Mouse (Mus musculus): ENCODE measurements at regions not wholly inside any gene's neighbourhood (a gene's known extent, or its start where the extent isn't known, plus 50 kb on each side); places are given as distances from the start of the nearest gene placed in this dataset.
A peak's percentile ranks its signal among the peaks of the same experiment; 100 is the strongest.

GRCm38 (mm10) chr16:87225085-87225484, 128.9 kb upstream of the N6amt1 start:
- DNase-seq = no peak

DNA sequence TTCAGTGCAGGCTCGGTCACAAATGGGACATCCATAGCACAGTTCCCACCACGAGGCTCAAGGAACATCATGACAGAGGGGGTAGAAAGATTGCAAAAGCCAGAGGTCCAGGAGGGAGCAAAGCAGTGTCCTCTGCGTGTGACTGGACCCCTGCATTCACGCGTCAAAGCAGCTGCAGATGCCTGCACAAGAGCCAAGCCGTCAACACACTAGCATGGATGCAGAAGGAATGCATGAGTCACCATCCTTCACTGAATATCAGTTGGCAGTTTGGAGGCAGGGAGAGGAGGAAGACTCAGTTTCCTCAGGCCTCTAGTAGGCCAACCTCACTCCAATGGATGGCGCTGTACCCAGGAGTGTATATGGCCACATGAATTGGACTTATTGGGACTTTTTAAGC, 130.0 kb upstream of the N6amt1 start:
- DNase-seq = no peak

DNA sequence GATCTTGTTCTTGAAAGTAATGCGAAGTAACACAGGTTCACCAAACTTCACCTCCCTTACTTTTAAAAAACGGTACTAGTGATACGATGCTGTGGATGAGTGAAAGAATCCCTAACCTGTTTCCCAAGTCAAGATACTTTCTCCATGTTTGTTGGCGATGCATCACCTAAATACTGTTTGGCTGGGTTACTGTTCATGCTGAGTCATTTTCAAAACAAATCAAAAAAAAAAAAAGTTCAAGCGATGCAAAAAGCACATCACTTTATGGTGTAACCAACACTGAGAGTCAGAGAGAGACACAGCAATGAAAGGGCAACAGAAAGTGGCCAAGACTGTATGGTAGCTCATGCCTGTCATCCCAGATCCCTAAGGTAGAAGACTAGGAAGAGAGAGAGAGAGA, 133.4 kb upstream of the N6amt1 start:
- DNase-seq = no peak

DNA sequence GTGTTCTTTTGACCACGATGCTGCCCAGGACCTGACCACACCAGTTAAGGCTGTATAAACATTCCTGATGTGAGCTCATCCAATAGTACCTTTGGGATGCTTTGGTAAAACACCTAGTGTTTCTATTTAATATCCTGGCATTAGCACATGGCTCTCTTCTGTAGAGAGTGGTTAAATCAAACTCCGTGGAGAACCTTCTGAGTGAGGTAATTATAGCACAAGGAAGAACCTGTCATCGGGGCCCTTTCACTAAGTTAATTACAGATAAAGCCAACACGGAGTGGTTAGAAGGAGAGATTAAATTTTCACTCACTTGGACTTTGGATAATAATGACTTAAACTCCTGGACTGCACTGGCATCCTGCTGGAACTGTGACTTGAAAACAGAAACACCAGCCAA, 133.8 kb upstream of the N6amt1 start:
- DNase-seq = no peak

- DNase-seq = no peak
These were observed 146.1 kb upstream of the N6amt1 start for GRCm38 (mm10) chr16:87207875-87208274.

DNA sequence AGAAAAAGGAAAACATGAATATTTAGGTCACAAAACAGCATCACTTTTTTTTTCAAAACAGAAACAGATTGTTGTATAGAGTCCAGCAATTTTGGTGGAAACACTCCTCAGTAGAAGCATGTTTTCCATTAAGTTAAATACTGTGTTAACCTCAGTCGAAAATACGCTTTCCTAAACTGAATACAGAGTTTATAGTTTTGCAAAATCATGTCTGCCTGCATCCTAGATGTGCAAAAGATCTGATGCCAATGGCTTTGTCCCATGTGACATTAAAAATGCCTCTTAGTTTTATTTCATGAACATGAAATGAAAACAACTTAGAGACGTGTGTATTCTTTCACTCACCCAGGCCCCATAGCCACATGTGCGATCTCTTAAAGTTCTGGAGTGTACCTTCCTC, 163.5 kb upstream of the N6amt1 start:
- DNase-seq = no peak

DNA sequence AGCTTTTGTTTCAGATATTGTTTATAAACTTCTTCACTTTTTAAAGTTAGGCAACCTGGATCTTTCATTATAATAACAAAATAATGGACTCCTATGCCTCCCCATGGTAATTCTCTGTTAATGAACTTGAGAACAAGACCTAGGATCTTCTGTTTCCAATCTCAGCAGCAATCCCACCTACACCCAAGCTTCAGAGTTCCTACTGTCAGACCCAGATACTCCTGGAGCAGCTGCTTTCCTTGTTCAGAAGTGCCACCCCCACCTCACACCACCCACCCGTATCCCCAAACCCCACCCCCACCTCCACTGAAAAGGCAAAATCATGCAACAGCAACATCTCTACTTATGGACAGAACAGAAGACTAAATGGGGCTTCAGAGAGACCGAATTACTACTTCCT, 165.2 kb upstream of the N6amt1 start:
- no peak for DNase-seq

DNA sequence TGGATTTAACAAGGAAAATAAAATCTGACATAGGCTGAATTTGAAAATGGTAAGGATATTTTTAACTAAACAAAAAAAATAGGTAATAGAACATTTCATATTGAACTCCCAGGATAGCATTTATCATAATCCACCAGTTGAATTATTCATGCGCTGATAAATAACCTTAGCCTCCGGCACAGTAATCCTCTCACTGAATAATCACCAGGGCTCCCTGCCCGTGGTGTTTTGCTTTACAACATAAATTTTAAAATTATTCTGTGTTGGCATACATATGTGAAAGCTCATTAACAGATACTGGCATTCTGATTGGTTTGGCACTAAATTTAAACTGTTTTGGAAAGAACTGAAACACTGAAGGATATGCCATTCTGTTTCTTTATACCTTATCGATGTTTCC, 181.6 kb upstream of the N6amt1 start:
- DNase-seq = no peak

DNA sequence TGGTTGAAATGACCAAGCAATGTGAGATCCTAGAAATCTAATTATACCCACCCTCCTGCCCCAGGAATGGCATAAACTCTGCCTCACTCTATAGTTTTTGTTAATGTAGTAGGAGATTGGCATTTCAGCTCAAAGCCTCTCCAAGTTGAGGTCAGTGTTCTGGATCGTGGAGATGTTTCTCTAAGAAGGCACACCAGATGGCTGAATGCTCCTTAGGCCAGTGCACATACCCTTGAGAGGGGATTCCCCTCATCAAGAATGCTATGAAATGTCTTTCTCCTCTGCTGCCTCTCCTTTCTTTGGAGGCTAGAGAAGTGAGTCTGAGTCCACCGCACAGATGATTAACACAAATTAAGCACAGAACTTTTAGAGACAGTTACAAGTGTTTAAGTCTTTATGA, 214.7 kb upstream of the N6amt1 start:
- DNase-seq = no peak

DNA sequence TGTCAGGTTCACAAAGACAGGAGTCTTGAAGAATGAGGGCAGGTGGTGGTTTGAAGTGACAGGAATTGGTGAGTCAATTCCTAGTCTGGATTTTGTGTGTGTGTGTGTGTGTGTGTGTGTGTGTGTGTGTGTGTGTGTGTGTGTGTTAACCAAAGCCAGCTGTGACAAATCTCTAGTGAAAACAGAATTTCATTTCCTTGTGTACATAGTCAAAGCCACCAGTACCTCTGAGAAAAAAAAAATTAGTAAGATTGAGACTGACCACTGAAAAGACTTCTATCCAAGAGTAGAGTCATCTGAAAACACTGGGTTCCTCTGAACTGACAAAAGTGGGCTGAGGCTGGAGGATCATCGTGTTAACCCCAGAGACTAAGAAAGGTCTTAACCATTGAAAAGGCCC, 217.5 kb upstream of the N6amt1 start:
- no peak for DNase-seq

GRCm38 (mm10) chr16:87134452-87134851, 219.5 kb upstream of the N6amt1 start:
- DNase-seq = no peak

- DNase-seq = no peak
These were observed 220.1 kb upstream of the N6amt1 start for GRCm38 (mm10) chr16:87133874-87134273.

DNA sequence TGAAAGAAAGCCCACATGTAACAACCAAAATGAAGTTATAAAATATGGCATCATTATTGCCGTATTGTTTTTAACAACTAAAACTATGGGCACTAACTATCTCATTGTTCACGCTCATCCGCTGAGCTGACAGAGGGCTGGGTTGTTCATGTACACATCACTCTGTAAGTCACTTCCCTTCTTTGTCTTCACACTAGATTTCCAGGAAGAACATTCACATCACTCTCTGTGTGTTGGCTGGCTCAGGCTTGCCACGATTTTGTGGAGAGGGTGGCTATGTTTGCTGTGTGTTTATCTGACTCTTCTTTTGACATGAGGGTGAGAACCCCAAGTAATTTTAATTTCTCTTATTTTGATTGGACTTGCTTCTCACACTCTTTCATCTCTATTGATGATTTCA, 221.9 kb upstream of the N6amt1 start:
- no peak for DNase-seq

DNA sequence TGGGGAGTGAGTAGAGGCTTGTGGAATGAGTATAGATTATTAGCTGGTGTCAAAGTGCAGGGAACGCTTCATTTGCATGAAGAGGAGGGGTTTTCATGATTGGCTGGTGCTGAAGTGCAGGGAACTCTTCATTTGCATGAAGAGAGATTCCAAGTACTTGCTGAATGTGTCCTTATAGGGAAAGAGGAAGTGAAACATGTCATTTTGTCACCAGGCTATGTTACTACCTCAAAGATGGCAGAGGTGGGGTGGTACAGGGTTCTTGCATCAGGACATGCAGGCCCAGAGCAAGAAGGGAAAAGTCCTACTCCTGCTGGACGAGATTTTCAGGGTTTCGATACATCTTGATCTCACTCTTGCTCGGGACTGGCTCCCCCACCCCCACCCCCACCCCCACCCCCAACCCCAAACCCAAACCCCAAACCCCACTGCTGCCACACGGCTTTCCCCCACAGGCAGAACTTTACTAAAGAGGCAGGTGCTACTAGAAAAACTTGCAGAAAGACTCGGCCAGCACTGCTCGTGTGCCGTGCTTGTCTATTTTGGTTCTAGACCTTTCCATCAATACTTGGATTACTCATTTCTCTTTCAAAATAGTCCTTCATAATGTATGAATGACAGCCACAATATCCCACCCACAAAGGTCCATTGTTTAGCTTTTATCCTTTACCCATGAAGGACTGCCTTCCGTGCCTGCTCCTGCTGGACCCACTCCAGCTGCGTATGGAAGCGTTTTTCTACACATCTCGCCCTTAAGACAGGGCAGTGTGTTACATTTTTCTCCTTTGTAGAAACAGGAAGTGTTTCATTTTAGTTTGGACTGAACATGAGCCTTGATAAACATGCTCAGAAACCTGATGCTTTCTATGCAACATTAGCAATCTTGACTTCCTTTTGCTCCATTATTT, 223.0 kb upstream of the N6amt1 start:
- no peak for DNase-seq

DNA sequence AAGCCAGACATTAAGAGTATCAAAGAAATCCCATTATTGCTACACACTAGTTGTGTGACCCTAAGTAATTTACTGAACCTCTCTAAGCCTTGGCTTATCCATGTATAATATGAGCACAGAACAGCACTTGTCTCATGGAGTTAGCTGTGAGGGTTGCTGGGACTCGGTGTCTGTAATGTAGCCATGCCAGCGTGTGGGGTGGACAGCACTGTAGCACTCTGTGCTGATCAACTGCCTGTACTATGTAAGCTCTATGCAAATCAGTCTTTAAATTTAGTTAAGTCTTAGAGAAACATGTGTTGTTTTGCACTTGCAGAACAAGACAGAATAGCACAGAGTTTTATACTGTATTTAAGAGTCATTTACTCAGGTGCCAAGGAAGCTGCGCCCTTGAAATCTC, 225.0 kb upstream of the N6amt1 start:
- DNase-seq = no peak

DNA sequence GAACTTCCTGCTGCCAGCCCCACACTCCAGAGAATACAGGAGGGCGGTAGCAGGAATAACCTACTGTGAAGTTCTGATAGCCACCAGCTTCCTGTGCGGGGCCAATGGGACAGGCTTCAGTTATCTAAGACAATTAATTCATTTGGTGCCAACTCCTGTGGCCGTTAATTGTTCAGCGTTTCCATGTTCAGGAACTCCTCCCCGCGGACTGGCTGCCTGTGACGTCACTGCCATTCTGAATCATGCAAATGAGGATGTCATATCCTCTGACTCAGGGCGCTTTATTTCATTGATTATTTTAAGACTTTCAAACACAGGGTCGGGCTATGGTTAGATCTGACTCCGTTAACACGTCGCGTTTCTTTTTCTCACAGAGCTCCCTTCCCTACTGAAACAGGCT, 225.8 kb upstream of the N6amt1 start:
- DNase-seq = peak; percentile 9 to 20

GRCm38 (mm10) chr16:87124519-87124918, 229.5 kb upstream of the N6amt1 start:
- DNase-seq = no peak

GRCm38 (mm10) chr16:87103599-87103998, 250.4 kb upstream of the N6amt1 start:
- no peak for DNase-seq

- DNase-seq = no peak
These were observed 251.9 kb upstream of the N6amt1 start for GRCm38 (mm10) chr16:87102057-87102456.

DNA sequence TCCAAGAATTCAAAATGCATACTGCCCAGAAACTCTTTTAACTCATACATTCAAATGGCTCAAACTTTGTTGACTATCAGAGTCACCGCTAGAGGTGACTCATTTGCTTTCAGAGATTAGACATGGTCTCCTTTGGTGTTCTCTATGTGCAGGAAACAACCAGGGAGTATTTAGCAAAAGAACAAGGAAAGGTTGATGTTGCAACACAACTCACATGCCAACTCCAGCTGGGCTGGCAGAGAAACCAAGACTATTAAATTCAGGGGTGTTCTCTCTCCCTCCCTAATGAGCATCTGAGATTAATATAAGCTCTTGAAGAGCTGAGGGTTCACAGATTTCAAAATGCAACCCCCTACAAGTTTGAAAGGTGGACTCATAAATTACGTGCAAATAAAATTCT, 262.0 kb upstream of the N6amt1 start:
- DNase-seq = no peak

DNA sequence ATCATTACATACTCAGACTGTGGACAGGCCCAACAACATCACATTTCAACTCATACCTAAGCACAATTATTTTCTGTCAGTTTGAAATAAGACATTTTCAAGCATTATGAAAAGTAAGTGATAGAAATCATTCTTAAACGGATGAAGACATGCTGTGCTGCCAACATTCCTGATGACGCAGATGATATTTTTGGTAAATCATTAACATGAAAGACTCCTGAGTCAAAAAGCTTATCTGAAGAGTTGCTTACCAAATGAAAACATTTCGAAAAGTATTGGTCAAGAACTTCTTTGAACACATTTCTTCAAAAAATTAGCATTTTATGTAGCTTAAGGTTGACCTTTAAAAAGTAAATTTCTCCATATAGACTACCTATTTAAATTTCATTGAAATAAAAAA, 264.7 kb upstream of the N6amt1 start:
- no peak for DNase-seq

DNA sequence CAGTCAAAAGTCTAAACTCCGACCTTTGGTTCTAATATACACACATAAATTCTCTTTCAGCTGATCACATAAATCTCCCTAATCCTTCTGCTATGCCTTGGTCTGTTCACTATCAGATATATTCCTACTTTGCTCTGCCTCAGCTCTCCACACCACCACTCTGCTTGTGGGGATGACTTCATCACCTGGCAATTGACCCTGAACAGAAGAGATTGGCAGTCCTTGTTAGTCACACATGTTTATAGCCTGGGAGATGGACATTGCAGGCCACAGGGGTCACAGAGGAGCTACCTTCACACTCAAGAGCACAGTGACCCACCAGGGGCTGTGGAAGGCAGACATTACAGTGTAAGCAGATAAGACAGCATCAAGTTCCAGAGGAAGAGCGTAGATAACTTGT, 270.5 kb upstream of the N6amt1 start:
- no peak for DNase-seq

GRCm38 (mm10) chr16:87077385-87077784, 276.6 kb upstream of the N6amt1 start:
- no peak for DNase-seq

DNA sequence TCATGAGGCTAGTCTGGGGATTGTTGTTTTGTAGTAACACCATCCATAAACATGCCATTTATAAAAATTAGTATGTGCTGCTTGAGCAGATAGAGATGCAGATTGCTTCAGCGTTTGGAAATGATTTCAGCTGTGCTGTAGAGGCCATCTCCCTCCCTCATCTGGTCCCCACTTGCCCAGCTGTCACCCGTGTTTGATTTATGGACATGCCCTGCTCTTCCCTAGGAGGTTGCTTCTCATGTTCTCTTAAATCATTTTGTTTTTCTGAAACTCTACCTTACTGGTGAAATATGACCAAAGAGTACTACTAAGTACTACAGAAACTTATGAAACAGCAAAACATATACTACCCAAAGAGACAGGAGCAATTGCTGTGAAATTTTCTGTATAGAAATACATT, 284.7 kb upstream of the N6amt1 start:
- no peak for DNase-seq

DNA sequence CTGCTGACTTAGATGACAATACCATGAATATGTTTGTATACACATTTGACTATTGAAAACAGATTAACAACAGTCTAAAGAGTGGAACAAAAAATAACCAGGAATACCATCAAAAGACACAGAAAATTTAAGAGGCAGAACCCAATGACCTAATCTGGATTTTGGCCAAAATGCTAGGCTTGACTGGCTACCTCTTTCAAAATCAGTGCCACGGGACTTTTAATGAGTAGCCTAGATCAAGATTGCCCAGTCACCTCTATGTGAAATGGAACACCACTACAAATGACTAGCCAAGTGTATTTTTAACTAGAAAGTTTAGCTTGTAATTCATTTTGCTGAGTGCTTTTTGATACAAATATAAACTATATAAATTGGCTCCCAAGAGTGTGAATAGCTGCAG, 286.0 kb upstream of the N6amt1 start:
- peak; percentile 7 to 27 for DNase-seq

Measured in cerebellum, postnatal 14 days (tissue).